In genomic region chr14:60490886-60491285, GRCm38 (mm10) we compare ENCODE assay signal across 23 mouse cellular contexts.
"Had no signal": no experiment of that assay in that cellular context is flagged by ENCODE, and none has a peak within 500 bp of the region (broad histone marks: within the 10 kb centered on the region; RNA-seq: fewer than 3 reads in every experiment).

No protein-coding gene starts in this region.

- H3K4me2 ChIP-seq: heart, embryonic 11.5 days; hindbrain, embryonic 13.5 days; hindbrain, embryonic 15.5 days; limb, embryonic 12.5 days; liver, embryonic 11.5 days; liver, embryonic 13.5 days had no signal

- H3K27ac ChIP-seq: gastrocnemius, adult 2 months; heart, adult 2 months; hindbrain, embryonic 13.5 days; hindbrain, embryonic 15.5 days; hindbrain, postnatal 0 days; left cerebral cortex, adult 2 months; limb, embryonic 10.5 days; limb, embryonic 12.5 days; liver, embryonic 13.5 days had no signal

- H3K9ac ChIP-seq: forebrain, postnatal 0 days; hindbrain, embryonic 13.5 days; hindbrain, embryonic 15.5 days; limb, embryonic 12.5 days; liver, embryonic 13.5 days had no signal

- H3K4me3 ChIP-seq: gastrocnemius, adult 2 months; heart, adult 2 months; hindbrain, embryonic 13.5 days; hindbrain, embryonic 15.5 days; left cerebral cortex, adult 2 months; limb, embryonic 10.5 days; limb, embryonic 12.5 days; liver, embryonic 13.5 days had no signal

- H3K9me3 ChIP-seq: hindbrain, embryonic 13.5 days; hindbrain, embryonic 15.5 days; limb, embryonic 10.5 days; limb, embryonic 12.5 days; liver, embryonic 13.5 days had no signal

- DNase-seq: forebrain, postnatal 0 days; gastrocnemius, adult 2 months; gastrocnemius, postnatal 10 days; gastrocnemius, postnatal 25 days; heart, adult 2 months; heart, postnatal 10 days; kidney, adult 11 months; kidney, adult 8-10 months; kidney, postnatal 10 days; kidney, postnatal 36 days; layer of hippocampus, adult 9-11 months; layer of hippocampus, postnatal 36 days; liver; liver, embryonic 13.5 days had no signal

- H3K4me1 ChIP-seq: liver, embryonic 13.5 days had no signal

- H3K36me3 ChIP-seq: hindbrain, embryonic 13.5 days; hindbrain, embryonic 15.5 days; limb, embryonic 10.5 days; limb, embryonic 12.5 days; liver, embryonic 13.5 days had no signal

- H3K27me3 ChIP-seq: hindbrain, embryonic 15.5 days had no signal

- ATAC-seq: forebrain, postnatal 0 days; hindbrain, postnatal 0 days; intestine, embryonic 16.5 days had no signal
